Mouse (Mus musculus): ENCODE measurements at regions not wholly inside any gene's neighbourhood (a gene's known extent, or its start where the extent isn't known, plus 50 kb on each side); places are given as distances from the start of the nearest gene placed in this dataset.
A peak's percentile ranks its signal among the peaks of the same experiment; 100 is the strongest.
"Not testable (repeated sequence)": the region's sequence is repeated elsewhere in the genome, so short reads cannot be mapped to it uniquely, and the experiment has no call there.

DNA sequence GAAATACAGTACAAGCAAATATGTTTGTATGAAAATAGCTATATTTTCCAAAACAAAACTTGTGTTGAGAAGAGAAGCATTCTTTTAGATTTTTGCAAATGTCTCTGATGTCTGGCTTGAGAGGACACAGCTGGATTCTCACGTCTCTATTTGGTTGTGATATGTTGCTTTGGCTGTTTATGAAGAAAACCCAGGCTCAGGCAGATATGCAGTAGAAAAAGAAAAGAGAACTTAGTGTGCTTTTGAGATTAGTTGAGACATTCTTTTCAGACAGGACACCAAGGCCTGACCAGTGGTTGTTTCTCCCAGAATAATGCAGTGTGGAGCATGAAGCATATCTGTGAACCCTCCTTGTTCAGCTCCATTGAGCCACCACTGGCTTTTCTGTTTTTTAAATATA is 178.8 kb upstream of the Mamld1 start:
- intact Hi-C loops (cut with DNase I), result no loop called here
- no peak for TF ChIP-seq CTCF (IDR thresholded peaks at IDR 0.05)
- no peak overlapping the region for H3K27ac ChIP-seq
- no peak overlapping the region for H3K4me3 ChIP-seq
- no peak for DNase-seq (ENCODE audit: extremely low spot score in 1 of 2, low spot score in 2 of 2)

- no peak overlapping the region for H3K4me3 ChIP-seq
- DNase-seq (ENCODE audit: extremely low spot score in 1 of 2, low spot score in 2 of 2), result no peak
- H3K27ac ChIP-seq, result no peak overlapping the region
- no peak for TF ChIP-seq CTCF (IDR thresholded peaks at IDR 0.05)
- intact Hi-C loops (cut with DNase I), result loop anchor here (10.0 kb wide), 1 partner anchor 433 kb away; no protein-coding TSS in a partner anchor
Observed at GRCm38 (mm10) chrX:70881326-70881725, 168.7 kb upstream of the Mamld1 start.

GRCm38 (mm10) chrX:70883461-70883860 is 166.6 kb upstream of the Mamld1 start:
- peak; percentile 18 to 28 for DNase-seq (ENCODE audit: extremely low spot score in 1 of 2, low spot score in 2 of 2)
- TF ChIP-seq CTCF (IDR thresholded peaks at IDR 0.05), result no peak
- H3K27ac ChIP-seq, result no peak overlapping the region
- no peak overlapping the region for H3K4me3 ChIP-seq
- intact Hi-C loops (cut with DNase I), result loop anchor here (10.0 kb wide), 1 partner anchor 431 kb away; no protein-coding TSS in a partner anchor

DNA sequence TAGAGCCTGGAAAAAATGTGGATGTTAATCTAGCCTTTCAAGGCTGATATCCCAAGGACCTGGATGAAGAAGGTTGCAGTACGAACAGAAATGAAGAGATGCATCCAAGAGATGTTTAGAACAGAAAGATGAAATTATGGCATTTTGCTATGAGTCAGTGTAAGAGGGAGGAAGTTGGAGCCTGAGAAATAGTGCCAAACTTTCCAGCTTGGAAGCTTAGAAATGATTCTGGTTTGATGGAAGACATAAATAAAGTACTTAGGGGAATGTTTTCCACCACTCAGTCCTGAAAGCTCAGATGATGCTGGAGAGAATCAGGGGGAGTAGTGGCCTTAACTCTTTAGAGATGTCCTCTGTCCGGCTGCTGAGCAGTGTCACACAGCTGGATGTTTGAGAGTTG is 155.5 kb upstream of the Mamld1 start:
- H3K4me3 ChIP-seq, result no peak overlapping the region
- no peak for DNase-seq (ENCODE audit: extremely low spot score in 1 of 2, low spot score in 2 of 2)
- H3K27ac ChIP-seq, result no peak overlapping the region
- intact Hi-C loops (cut with DNase I), result loop anchor here (10.0 kb wide), 1 partner anchor 320 kb away; the partner anchor contains the start of gene Mtm1
- TF ChIP-seq CTCF (IDR thresholded peaks at IDR 0.05), result no peak

GRCm38 (mm10) chrX:70895554-70895953 is 154.5 kb upstream of the Mamld1 start:
- no peak overlapping the region for H3K4me3 ChIP-seq
- intact Hi-C loops (cut with DNase I), result loop anchor here (10.0 kb wide), 1 partner anchor 319 kb away; the partner anchor contains the start of gene Mtm1
- no peak for DNase-seq (ENCODE audit: extremely low spot score in 1 of 2, low spot score in 2 of 2)
- H3K27ac ChIP-seq, result no peak overlapping the region
- no peak for TF ChIP-seq CTCF (IDR thresholded peaks at IDR 0.05)

GRCm38 (mm10) chrX:70897110-70897721 is 152.8 kb upstream of the Mamld1 start:
- TF ChIP-seq CTCF (IDR thresholded peaks at IDR 0.05), result no peak
- DNase-seq (ENCODE audit: extremely low spot score in 1 of 2, low spot score in 2 of 2), result no peak
- intact Hi-C loops (cut with DNase I), result loop anchor here (10.0 kb wide), 1 partner anchor 318 kb away; the partner anchor contains the start of gene Mtm1
- Histone ChIP-seq H3K4me3 (no peak overlapping the region), H3K27ac (no peak overlapping the region)

DNA sequence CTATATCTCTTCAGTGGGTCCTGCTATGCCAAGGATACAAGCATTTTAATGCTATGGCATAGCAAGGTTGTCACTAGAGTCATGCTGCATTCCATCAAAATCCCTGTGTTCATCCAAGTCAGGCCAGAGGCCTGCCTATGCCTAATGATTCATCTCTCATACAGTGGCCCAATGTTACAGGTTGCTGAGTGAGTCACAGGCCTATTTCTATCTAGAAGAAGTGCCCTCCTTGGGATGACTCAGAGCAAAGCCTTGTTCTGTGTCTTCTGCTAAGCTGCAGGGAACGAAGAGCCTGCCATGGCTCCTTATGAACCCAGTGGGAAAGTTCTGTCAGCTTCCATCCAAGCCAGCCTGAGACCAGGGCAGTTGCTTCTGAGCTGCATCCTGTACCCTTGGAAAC is 151.2 kb upstream of the Mamld1 start:
- not testable (repeated sequence) for DNase-seq (ENCODE audit: extremely low spot score in 1 of 2, low spot score in 2 of 2); H3K27ac ChIP-seq; H3K4me3 ChIP-seq
- intact Hi-C loops (cut with DNase I), result loop anchor here (1.0 to 10.0 kb wide), 2 partner anchors 151 to 316 kb away; partner anchors contain the start of genes Mamld1 and Mtm1

- Histone ChIP-seq H3K4me3 (no peak overlapping the region), H3K27ac (peak overlapping the region; percentile 51; the same call in 1 of the 2 replicates)
- intact Hi-C loops (cut with DNase I), result loop anchor here (1.0 to 10.0 kb wide), 2 partner anchors 150 to 315 kb away; partner anchors contain the start of genes Mamld1 and Mtm1
- no peak for TF ChIP-seq CTCF (IDR thresholded peaks at IDR 0.05)
- DNase-seq (ENCODE audit: extremely low spot score in 1 of 2, low spot score in 2 of 2), result no peak
Observed at GRCm38 (mm10) chrX:70899720-70900479, 150.2 kb upstream of the Mamld1 start.

- intact Hi-C loops (cut with DNase I), result no loop called here
- peak in 1 of 2 experiments; percentile 11 for DNase-seq (ENCODE audit: extremely low spot score in 1 of 2, low spot score in 2 of 2)
- Histone ChIP-seq H3K27ac (no peak overlapping the region), H3K4me3 (no peak overlapping the region)
- no peak for TF ChIP-seq CTCF (IDR thresholded peaks at IDR 0.05)
Observed at GRCm38 (mm10) chrX:70925646-70926045, 124.4 kb upstream of the Mamld1 start.

DNA sequence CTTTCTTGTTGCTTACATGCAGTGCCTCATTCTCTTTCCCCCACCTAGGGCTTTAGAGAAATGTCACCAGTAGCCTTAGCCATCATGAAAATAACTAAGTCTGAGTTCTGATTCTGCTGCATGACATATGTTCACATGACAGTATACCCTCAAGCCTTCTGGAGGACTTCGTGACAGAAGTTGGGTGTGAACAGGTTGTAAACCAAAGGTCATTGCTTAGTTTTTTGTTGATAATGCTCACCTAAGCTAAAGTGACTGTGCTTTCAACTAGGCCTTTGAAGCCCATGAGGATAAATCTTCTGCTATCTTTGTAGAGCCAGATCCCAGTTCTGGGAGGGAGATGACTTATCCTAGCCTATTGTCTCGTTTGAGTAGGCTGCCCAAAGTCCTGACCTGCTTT is 118.1 kb upstream of the Mamld1 start:
- Histone ChIP-seq H3K4me3 (no peak overlapping the region), H3K27ac (no peak overlapping the region)
- TF ChIP-seq CTCF (IDR thresholded peaks at IDR 0.05), result no peak
- intact Hi-C loops (cut with DNase I), result no loop called here
- no peak for DNase-seq (ENCODE audit: extremely low spot score in 1 of 2, low spot score in 2 of 2)

GRCm38 (mm10) chrX:70945382-70945781 is 104.7 kb upstream of the Mamld1 start:
- no peak for DNase-seq (ENCODE audit: extremely low spot score in 1 of 2, low spot score in 2 of 2)
- intact Hi-C loops (cut with DNase I), result no loop called here
- no peak for TF ChIP-seq CTCF (IDR thresholded peaks at IDR 0.05)
- no peak overlapping the region for H3K27ac ChIP-seq
- H3K4me3 ChIP-seq, result no peak overlapping the region

DNA sequence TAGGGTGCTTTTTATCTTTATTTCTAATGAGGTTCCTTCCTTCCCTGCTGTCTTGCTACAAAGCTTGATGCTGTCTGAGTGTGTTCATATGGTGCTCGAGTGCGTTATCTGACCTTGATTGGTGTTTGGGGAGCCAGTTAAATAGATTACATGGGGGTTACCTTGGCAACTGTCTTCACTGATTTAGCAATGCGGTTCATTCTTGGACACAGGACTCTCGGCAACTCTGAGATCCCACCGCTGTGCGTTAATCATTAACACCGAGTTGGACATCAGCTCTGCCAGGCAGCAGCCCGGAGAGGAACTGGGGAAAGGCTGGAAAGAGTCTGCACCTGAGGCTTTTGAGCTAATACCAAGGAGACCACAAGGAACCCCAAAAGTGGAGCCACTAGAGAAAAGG is 104.0 kb upstream of the Mamld1 start:
- intact Hi-C loops (cut with DNase I), result no loop called here
- H3K27ac ChIP-seq, result no peak overlapping the region

More for the DNA sequence above, 104.0 kb upstream of the Mamld1 start:
- no peak overlapping the region for H3K4me3 ChIP-seq
- DNase-seq (ENCODE audit: extremely low spot score in 1 of 2, low spot score in 2 of 2), result no peak
- no peak for TF ChIP-seq CTCF (IDR thresholded peaks at IDR 0.05)

Measured in left cerebral cortex, adult 2 months (tissue).